Mouse (Mus musculus): ENCODE data around the gene Blcap. TPM values are rescaled to one million over a fixed set of nuclear protein-coding genes. Genes with fewer than 3 reads are reported as not detected.
A peak's percentile ranks its signal among the peaks of the same experiment; 100 is the strongest.
"Not testable (repeated sequence)": the region's sequence is repeated elsewhere in the genome, so short reads cannot be mapped to it uniquely, and the experiment has no call there.

Blcap gene
- total RNA-seq (2021) = 100 to 1,000 TPM in 1 of 2 experiments, 10 to 100 TPM in 1; 87.1 to 101 TPM
- long read RNA-seq, experiment 1, transcript Blcap-202 (2 exons, 2,056 nt) = major isoform, 127 of 139 reads
- long read RNA-seq, experiment 1, partial matches to known transcripts = 0 of 139 reads
- long read RNA-seq, experiment 1, other reads (novel, unspliced or antisense) = 9 of 139 reads
- long read RNA-seq, experiment 2, transcript Blcap-202 (2 exons, 2,056 nt) = major isoform, 148 of 194 reads
- long read RNA-seq, experiment 2, partial matches to known transcripts = 0 of 194 reads
- long read RNA-seq, experiment 2, other reads (novel, unspliced or antisense) = 42 of 194 reads

- DNase-seq (ENCODE audit: low spot score in 2 of 2) = peak; percentile 40 to 62
Measured at GRCm38 (mm10) chr2:157571224-157571832, at the start of gene Blcap. Gene Blcap, minus strand, starts transcription at chr2:157571274.

- no peak for DNase-seq (ENCODE audit: low spot score in 2 of 2)
Measured at GRCm38 (mm10) chr2:157618393-157618792, 47.3 kb upstream of the Blcap start.

GRCm38 (mm10) chr2:157613997-157614396 is 42.9 kb upstream of the Blcap start:
- DNase-seq (ENCODE audit: low spot score in 2 of 2) = no peak

- no peak for DNase-seq (ENCODE audit: low spot score in 2 of 2)
Measured at GRCm38 (mm10) chr2:157611735-157612134, 40.7 kb upstream of the Blcap start.

GRCm38 (mm10) chr2:157607542-157608236 is 36.6 kb upstream of the Blcap start:
- DNase-seq (ENCODE audit: low spot score in 2 of 2) = no peak

- DNase-seq (ENCODE audit: low spot score in 2 of 2) = peak; percentile 80 to 85
Measured at GRCm38 (mm10) chr2:157605025-157605675, 34.1 kb upstream of the Blcap start.

GRCm38 (mm10) chr2:157601435-157601839 is 30.4 kb upstream of the Blcap start:
- DNase-seq (ENCODE audit: low spot score in 2 of 2) = no peak

GRCm38 (mm10) chr2:157596876-157597566 is 25.9 kb upstream of the Blcap start:
- no peak for DNase-seq (ENCODE audit: low spot score in 2 of 2)

- not testable (repeated sequence) for DNase-seq (ENCODE audit: low spot score in 2 of 2)
Measured at GRCm38 (mm10) chr2:157585351-157585750, 14.3 kb upstream of the Blcap start.

- peak in 1 of 2 experiments; percentile 11 for DNase-seq (ENCODE audit: low spot score in 2 of 2)
Measured at GRCm38 (mm10) chr2:157572786-157573185, 1.7 kb upstream of the Blcap start.

GRCm38 (mm10) chr2:157569796-157570485 is 1.1 kb downstream of the Blcap start:
- DNase-seq (ENCODE audit: low spot score in 2 of 2) = peak in 1 of 2 experiments; percentile 26

GRCm38 (mm10) chr2:157568881-157569280 is 2.2 kb downstream of the Blcap start:
- DNase-seq (ENCODE audit: low spot score in 2 of 2) = peak in 1 of 2 experiments; percentile 11

- DNase-seq (ENCODE audit: low spot score in 2 of 2) = peak in 1 of 2 experiments; percentile 20
Measured at GRCm38 (mm10) chr2:157567235-157567961, 3.7 kb downstream of the Blcap start.

GRCm38 (mm10) chr2:157566260-157566952 is 4.7 kb downstream of the Blcap start:
- DNase-seq (ENCODE audit: low spot score in 2 of 2) = peak; percentile 78 to 81

GRCm38 (mm10) chr2:157565898-157566259 is 5.2 kb downstream of the Blcap start:
- no peak for DNase-seq (ENCODE audit: low spot score in 2 of 2)

- DNase-seq (ENCODE audit: low spot score in 2 of 2) = peak in 1 of 2 experiments; percentile 24
Measured at GRCm38 (mm10) chr2:157565446-157565845, 5.6 kb downstream of the Blcap start.

- DNase-seq (ENCODE audit: low spot score in 2 of 2) = peak in 1 of 2 experiments; percentile 16
Measured at GRCm38 (mm10) chr2:157564723-157565122, 6.4 kb downstream of the Blcap start.

GRCm38 (mm10) chr2:157563031-157563430 is 8.0 kb downstream of the Blcap start:
- DNase-seq (ENCODE audit: low spot score in 2 of 2) = no peak
